7 mouse cellular contexts compared by ENCODE assay signal in genomic region chr3:86142934-86143317, GRCm38 (mm10). TPM values are rescaled to one million over a fixed set of nuclear protein-coding genes. Genes with fewer than 3 reads are reported as not detected.
DNase-seq lines count a peak whose midpoint lies in the region; ATAC-seq and TF ChIP-seq lines count a peak whose summit lies in the region.

No protein-coding gene starts in this region.

- TF ChIP-seq EP300 in stomach, postnatal 0 days (optimal IDR thresholded peaks at IDR 0.05) = no peak

- intact Hi-C loops in left cerebral cortex, postnatal 4 days (cut with DNase I) = no loop called here

- peak; percentile 15 to 21 for DNase-seq in thymus, postnatal 36 days
- DNase-seq in thymus, postnatal 0 days (ENCODE audit: low spot score) = no peak
- DNase-seq in stomach, postnatal 0 days (ENCODE audit: low spot score) = no peak
- no peak for DNase-seq in layer of hippocampus, postnatal 25 days (ENCODE audit: extremely low spot score in 1 of 2, low spot score in 1 of 2)
- no peak for DNase-seq in left cerebral cortex, postnatal 4 days

- ATAC-seq in forebrain, embryonic 13.5 days = peak; percentile 48
- ATAC-seq in liver, embryonic 16.5 days (ENCODE audit: low read depth) = no peak
- 0 out of 2 replicates have a peak, but pooled peaks have one; percentile 1 for ATAC-seq in stomach, postnatal 0 days (ENCODE audit: low FRiP score, low TSS enrichment)

- no peak overlapping the region for H3K27ac ChIP-seq in forebrain, embryonic 13.5 days
- no peak overlapping the region for H3K27ac ChIP-seq in liver, embryonic 16.5 days (ENCODE audit: low read length)
- 0 out of 2 replicates have a peak overlapping the region, but pooled peaks have one; percentile 24 for H3K27ac ChIP-seq in stomach, postnatal 0 days (replicated peaks)

- no peak overlapping the region for H3K9ac ChIP-seq in forebrain, embryonic 13.5 days
- H3K9ac ChIP-seq in liver, embryonic 16.5 days (ENCODE audit: low read depth, low read length) = peak overlapping the region; percentile 28; the same call in 1 of the 2 replicates
- 0 out of 2 replicates have a peak overlapping the region, but pooled peaks have one; percentile 27 for H3K9ac ChIP-seq in stomach, postnatal 0 days (ENCODE audit: low read length)

- no peaks in the 10 kb centered on the region for H3K27me3 ChIP-seq in forebrain, embryonic 13.5 days
- no peaks in the 10 kb centered on the region for H3K27me3 ChIP-seq in liver, embryonic 16.5 days (ENCODE audit: control insufficient read depth, insufficient read depth, low read depth, low read length)
- no peaks in the 10 kb centered on the region for H3K27me3 ChIP-seq in stomach, postnatal 0 days (ENCODE audit: control insufficient read depth, insufficient read depth, low read length)

- WGBS in forebrain, embryonic 13.5 days = 45% methylated on average over 6 of the region's 6 CpGs
- WGBS in liver, embryonic 16.5 days (ENCODE audit: insufficient replicate concordance) = 10% methylated on average over 6 of the region's 6 CpGs
- 17% methylated on average over 6 of the region's 6 CpGs for WGBS in stomach, postnatal 0 days

- H3K36me3 ChIP-seq in forebrain, embryonic 13.5 days (ENCODE audit: poor library complexity, severe bottlenecking) = peaks cover 30% of the 10 kb centered on the region
- H3K36me3 ChIP-seq in liver, embryonic 16.5 days (ENCODE audit: control insufficient read depth, insufficient read depth) = peaks cover 30% of the 10 kb centered on the region
- peaks cover 2% of the 10 kb centered on the region; the same call in 1 of the 2 replicates for H3K36me3 ChIP-seq in stomach, postnatal 0 days (ENCODE audit: control insufficient read depth, insufficient read depth, low read length)

- H3K4me3 ChIP-seq in forebrain, embryonic 13.5 days = peak overlapping the region; percentile 94
- peak overlapping the region; percentile 77 for H3K4me3 ChIP-seq in liver, embryonic 16.5 days (ENCODE audit: low read depth, low read length)
- H3K4me3 ChIP-seq in stomach, postnatal 0 days (ENCODE audit: low read depth, low read length) = no peak overlapping the region

- no peak for TF ChIP-seq CTCF in stomach, postnatal 0 days (IDR thresholded peaks at IDR 0.05; ENCODE audit: low read depth)

- H3K9me3 ChIP-seq in forebrain, embryonic 13.5 days (replicated peaks) = no peaks in the 10 kb centered on the region
- H3K9me3 ChIP-seq in liver, embryonic 16.5 days (replicated peaks; ENCODE audit: control insufficient read depth, low read length) = no peaks in the 10 kb centered on the region
- no peaks in the 10 kb centered on the region for H3K9me3 ChIP-seq in stomach, postnatal 0 days (ENCODE audit: control insufficient read depth, low read length)

- H3K4me1 ChIP-seq in forebrain, embryonic 13.5 days = peaks cover 19% of the 10 kb centered on the region
- peaks cover 19% of the 10 kb centered on the region for H3K4me1 ChIP-seq in liver, embryonic 16.5 days (ENCODE audit: control insufficient read depth, low read depth, low read length)
- H3K4me1 ChIP-seq in stomach, postnatal 0 days (replicated peaks; ENCODE audit: control insufficient read depth, insufficient read depth) = no peaks in the 10 kb centered on the region

- peak overlapping the region; percentile 18 for H3K4me2 ChIP-seq in forebrain, embryonic 13.5 days
- peak overlapping the region; percentile 52 for H3K4me2 ChIP-seq in liver, embryonic 16.5 days (ENCODE audit: low read depth, low read length)
- H3K4me2 ChIP-seq in stomach, postnatal 0 days (replicated peaks; ENCODE audit: low read depth) = peak overlapping the region; percentile 32

RNA-seq across cellular contexts. Expression of gene Rps3a1, which starts 0.4 kb away (rescaled TPM):
- polyA plus RNA-seq in thymus, postnatal 0 days (2015; fragmentation: Nextera tagmentation; extraction: Ambion mirVana) = 2,095 and 2,119 TPM in 2 replicates
- polyA plus RNA-seq in forebrain, embryonic 13.5 days (2015; fragmentation: Nextera tagmentation; extraction: Ambion mirVana) = 840 and 952 TPM in 2 replicates
- polyA plus RNA-seq in liver, embryonic 16.5 days (2015; fragmentation: Nextera tagmentation; extraction: Ambion mirVana) = 593 and 662 TPM in 2 replicates
- polyA plus RNA-seq in stomach, postnatal 0 days (2015; fragmentation: Nextera tagmentation; extraction: Ambion mirVana) = 1,183 and 1,198 TPM in 2 replicates
- 100 to 1,000 TPM; 358 to 428 TPM for total RNA-seq in layer of hippocampus, postnatal 25 days (2021)
- total RNA-seq in left cerebral cortex, postnatal 4 days (2021) = 100 to 1,000 TPM; 534 to 591 TPM

Comparison
In these comparisons a context has a peak if more than half of its experiments do, and no peak if none do; other contexts are left out.
1. DNase-seq: peak in thymus, postnatal 36 days (2 of 2); none in thymus, postnatal 0 days (single experiment), stomach, postnatal 0 days (single experiment), layer of hippocampus, postnatal 25 days (0 of 2) and left cerebral cortex, postnatal 4 days (single experiment).
2. Peak in every context shown above with its lines, with median percentiles within 50 percentile points of each other: H3K4me2 ChIP-seq.